Mouse (Mus musculus): ENCODE results near the gene Sppl2b. TPM values are rescaled to one million over a fixed set of nuclear protein-coding genes. Genes with fewer than 3 reads are reported as not detected.

Sppl2b gene
- polyA plus RNA-seq, 1 experiment from 2014 or later, result 34.2 TPM

GRCm38 (mm10) chr10:80839848-80840247, 15.2 kb upstream of the Sppl2b start:
- H3K4me3 ChIP-seq (ENCODE audit: low read depth, low read length), result no peak overlapping the region
- H3K4me2 ChIP-seq (ENCODE audit: low read depth), result no peak overlapping the region
- 56% methylated on average over 6 of the region's 6 CpGs for WGBS
- H3K4me1 ChIP-seq (ENCODE audit: control insufficient read depth, insufficient read depth, low read length), result no peaks in the 10 kb centered on the region; the same call in 1 of the 2 replicates
- ATAC-seq (ENCODE audit: insufficient read depth, low FRiP score, low TSS enrichment), result no peak
- no peak overlapping the region for H3K27ac ChIP-seq (ENCODE audit: low read depth, low read length)
- no peaks in the 10 kb centered on the region for H3K36me3 ChIP-seq (ENCODE audit: control insufficient read depth, insufficient read depth, low read length)
- DNase-seq (ENCODE audit: low spot score), result no peak
- H3K9ac ChIP-seq (ENCODE audit: low read length), result no peak overlapping the region; the same call in 1 of the 2 replicates
- no peaks in the 10 kb centered on the region for H3K9me3 ChIP-seq (ENCODE audit: control insufficient read depth, low read length)
- peaks cover 42% of the 10 kb centered on the region for H3K27me3 ChIP-seq (ENCODE audit: control insufficient read depth, insufficient read depth, low read length)

GRCm38 (mm10) chr10:80841685-80842084, 13.4 kb upstream of the Sppl2b start:
- Histone ChIP-seq H3K36me3 (ENCODE audit: control insufficient read depth, insufficient read depth, low read length) (no peaks in the 10 kb centered on the region), H3K27ac (ENCODE audit: low read depth, low read length) (no peak overlapping the region), H3K9me3 (ENCODE audit: control insufficient read depth, low read length) (no peaks in the 10 kb centered on the region), H3K4me2 (ENCODE audit: low read depth) (no peak overlapping the region), H3K4me3 (ENCODE audit: low read depth, low read length) (no peak overlapping the region), H3K9ac (ENCODE audit: low read length) (no peak overlapping the region), H3K27me3 (ENCODE audit: control insufficient read depth, insufficient read depth, low read length) (peaks cover 37% of the 10 kb centered on the region), H3K4me1 (ENCODE audit: control insufficient read depth, insufficient read depth, low read length) (no peaks in the 10 kb centered on the region; the same call in 1 of the 2 replicates)
- WGBS, result 82% methylated on average over 2 of the region's 2 CpGs
- no peak for ATAC-seq (ENCODE audit: insufficient read depth, low FRiP score, low TSS enrichment)
- no peak for DNase-seq (ENCODE audit: low spot score)

- 83% methylated on average over 15 of the region's 15 CpGs for WGBS
- Histone ChIP-seq H3K27ac (ENCODE audit: low read depth, low read length) (no peak overlapping the region), H3K4me1 (ENCODE audit: control insufficient read depth, insufficient read depth, low read length) (no peaks in the 10 kb centered on the region; the same call in 1 of the 2 replicates), H3K9me3 (ENCODE audit: control insufficient read depth, low read length) (no peaks in the 10 kb centered on the region), H3K36me3 (ENCODE audit: control insufficient read depth, insufficient read depth, low read length) (no peaks in the 10 kb centered on the region), H3K4me2 (ENCODE audit: low read depth) (no peak overlapping the region), H3K4me3 (ENCODE audit: low read depth, low read length) (no peak overlapping the region), H3K9ac (ENCODE audit: low read length) (no peak overlapping the region), H3K27me3 (ENCODE audit: control insufficient read depth, insufficient read depth, low read length) (peaks cover 35% of the 10 kb centered on the region)
- no peak for DNase-seq (ENCODE audit: low spot score)
- ATAC-seq (ENCODE audit: insufficient read depth, low FRiP score, low TSS enrichment), result no peak
Observed at GRCm38 (mm10) chr10:80842334-80842733, 12.7 kb upstream of the Sppl2b start.

- H3K27ac ChIP-seq (ENCODE audit: low read depth, low read length), result no peak overlapping the region
- DNase-seq (ENCODE audit: low spot score), result no peak
- H3K4me1 ChIP-seq (ENCODE audit: control insufficient read depth, insufficient read depth, low read length), result no peaks in the 10 kb centered on the region; the same call in 1 of the 2 replicates
- whole genome bisulfite sequencing, result 8% methylated on average over 32 of the region's 32 CpGs
- H3K9me3 ChIP-seq (ENCODE audit: control insufficient read depth, low read length), result no peaks in the 10 kb centered on the region
- no peaks in the 10 kb centered on the region for H3K36me3 ChIP-seq (ENCODE audit: control insufficient read depth, insufficient read depth, low read length)
- ATAC-seq (ENCODE audit: insufficient read depth, low FRiP score, low TSS enrichment), result no peak
- H3K27me3 ChIP-seq (ENCODE audit: control insufficient read depth, insufficient read depth, low read length), result peaks cover 35% of the 10 kb centered on the region
- H3K4me3 ChIP-seq (ENCODE audit: low read depth, low read length), result peak overlapping the region; percentile 36
- H3K9ac ChIP-seq (ENCODE audit: low read length), result peak overlapping the region; percentile 43
- H3K4me2 ChIP-seq (ENCODE audit: low read depth), result peak overlapping the region; percentile 53
Observed at GRCm38 (mm10) chr10:80843087-80843930, 11.8 kb upstream of the Sppl2b start.

GRCm38 (mm10) chr10:80843931-80844547, 11.0 kb upstream of the Sppl2b start, which contains the start of gene Lingo3:
Gene Lingo3, minus strand, starts transcription at chr10:80844039.
- peak within 1 kb of the TSS; percentile 53 for H3K4me2 ChIP-seq (ENCODE audit: low read depth)
- peak within 1 kb of the TSS; percentile 36 for H3K4me3 ChIP-seq (ENCODE audit: low read depth, low read length)
- ATAC-seq (ENCODE audit: insufficient read depth, low FRiP score, low TSS enrichment) (no peak), DNase-seq (ENCODE audit: low spot score) (peak; percentile 52)
- H3K27ac ChIP-seq (ENCODE audit: low read depth, low read length), result no peak within 1 kb of the TSS
- no peaks in the 10 kb centered on the region; the same call in 1 of the 2 replicates for H3K4me1 ChIP-seq (ENCODE audit: control insufficient read depth, insufficient read depth, low read length)
- 3% methylated on average over 49 of the region's 51 CpGs for WGBS
- peak within 1 kb of the TSS; percentile 43 for H3K9ac ChIP-seq (ENCODE audit: low read length)
- no peaks in the 10 kb centered on the region for H3K36me3 ChIP-seq (ENCODE audit: control insufficient read depth, insufficient read depth, low read length)
- H3K9me3 ChIP-seq (ENCODE audit: control insufficient read depth, low read length), result no peaks in the 10 kb centered on the region
- peaks cover 35% of the 10 kb centered on the region for H3K27me3 ChIP-seq (ENCODE audit: control insufficient read depth, insufficient read depth, low read length)

GRCm38 (mm10) chr10:80845055-80845693, 9.9 kb upstream of the Sppl2b start:
- no peak overlapping the region for H3K27ac ChIP-seq (ENCODE audit: low read depth, low read length)
- no peak overlapping the region for H3K4me2 ChIP-seq (ENCODE audit: low read depth)
- 63% methylated on average over 8 of the region's 8 CpGs for WGBS

GRCm38 (mm10) chr10:80845732-80846131, 9.3 kb upstream of the Sppl2b start:
- Histone ChIP-seq H3K4me3 (ENCODE audit: low read depth, low read length) (no peak overlapping the region), H3K9ac (ENCODE audit: low read length) (no peak overlapping the region), H3K27me3 (ENCODE audit: control insufficient read depth, insufficient read depth, low read length) (peaks cover 35% of the 10 kb centered on the region), H3K9me3 (ENCODE audit: control insufficient read depth, low read length) (no peaks in the 10 kb centered on the region), H3K4me1 (ENCODE audit: control insufficient read depth, insufficient read depth, low read length) (no peaks in the 10 kb centered on the region; the same call in 1 of the 2 replicates), H3K27ac (ENCODE audit: low read depth, low read length) (no peak overlapping the region), H3K4me2 (ENCODE audit: low read depth) (no peak overlapping the region), H3K36me3 (ENCODE audit: control insufficient read depth, insufficient read depth, low read length) (no peaks in the 10 kb centered on the region)
- 79% methylated on average over 12 of the region's 12 CpGs for WGBS
- ATAC-seq (ENCODE audit: insufficient read depth, low FRiP score, low TSS enrichment) (no peak), DNase-seq (ENCODE audit: low spot score) (no peak)

More at GRCm38 (mm10) chr10:80845055-80845693, 9.9 kb upstream of the Sppl2b start:
- no peak overlapping the region for H3K9ac ChIP-seq (ENCODE audit: low read length)
- ATAC-seq (ENCODE audit: insufficient read depth, low FRiP score, low TSS enrichment) (no peak), DNase-seq (ENCODE audit: low spot score) (no peak)
- no peaks in the 10 kb centered on the region for H3K36me3 ChIP-seq (ENCODE audit: control insufficient read depth, insufficient read depth, low read length)
- H3K27me3 ChIP-seq (ENCODE audit: control insufficient read depth, insufficient read depth, low read length), result peaks cover 35% of the 10 kb centered on the region
- H3K4me1 ChIP-seq (ENCODE audit: control insufficient read depth, insufficient read depth, low read length), result no peaks in the 10 kb centered on the region; the same call in 1 of the 2 replicates
- no peaks in the 10 kb centered on the region for H3K9me3 ChIP-seq (ENCODE audit: control insufficient read depth, low read length)
- H3K4me3 ChIP-seq (ENCODE audit: low read depth, low read length), result no peak overlapping the region

GRCm38 (mm10) chr10:80848571-80848970, 6.5 kb upstream of the Sppl2b start:
- DNase-seq (ENCODE audit: low spot score) (no peak), ATAC-seq (ENCODE audit: insufficient read depth, low FRiP score, low TSS enrichment) (no peak)
- WGBS, result 13% methylated on average over 10 of the region's 10 CpGs
- Histone ChIP-seq H3K4me1 (ENCODE audit: control insufficient read depth, insufficient read depth, low read length) (no peaks in the 10 kb centered on the region; the same call in none of the 2 replicates), H3K9ac (ENCODE audit: low read length) (no peak overlapping the region), H3K27me3 (ENCODE audit: control insufficient read depth, insufficient read depth, low read length) (peaks cover 20% of the 10 kb centered on the region), H3K36me3 (ENCODE audit: control insufficient read depth, insufficient read depth, low read length) (peaks cover 6% of the 10 kb centered on the region; the same call in 1 of the 2 replicates), H3K9me3 (ENCODE audit: control insufficient read depth, low read length) (no peaks in the 10 kb centered on the region), H3K27ac (ENCODE audit: low read depth, low read length) (no peak overlapping the region), H3K4me3 (ENCODE audit: low read depth, low read length) (no peak overlapping the region), H3K4me2 (ENCODE audit: low read depth) (no peak overlapping the region)
